Mouse (Mus musculus): ENCODE measurements at regions not wholly inside any gene's neighbourhood (a gene's known extent, or its start where the extent isn't known, plus 50 kb on each side); places are given as distances from the start of the nearest gene placed in this dataset.
A peak's percentile ranks its signal among the peaks of the same experiment; 100 is the strongest.

DNA sequence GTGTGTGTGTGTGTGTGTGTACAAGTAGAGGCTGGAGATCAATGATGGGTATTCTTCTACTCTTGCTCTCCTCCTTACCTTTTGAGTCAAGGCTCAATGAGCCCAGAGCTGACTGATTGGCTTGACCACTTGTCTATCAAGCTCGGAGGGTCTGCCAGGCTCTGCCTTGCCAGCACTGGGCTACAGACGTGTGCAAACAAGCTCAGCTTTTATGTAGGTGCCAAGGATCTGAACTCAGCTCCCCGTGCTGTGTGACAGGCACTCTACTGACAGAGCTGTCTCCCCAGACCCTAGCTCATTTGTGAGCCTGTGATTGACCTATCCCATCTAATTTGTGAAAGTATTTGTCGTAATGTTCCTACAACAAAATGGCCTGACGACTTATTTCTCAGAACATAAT lies 54.2 kb upstream of the Cdc42bpa start:
- no peak overlapping the region for H3K4me3 ChIP-seq (replicated peaks; ENCODE audit: low read depth, low read length)
- no peaks in the 10 kb centered on the region for H3K36me3 ChIP-seq (ENCODE audit: insufficient read depth, low read length)
- no peaks in the 10 kb centered on the region for H3K9me3 ChIP-seq (replicated peaks; ENCODE audit: low read length)
- no peaks in the 10 kb centered on the region for H3K4me1 ChIP-seq (replicated peaks; ENCODE audit: insufficient read depth, low read length)
- ATAC-seq (replicated peaks; ENCODE audit: low FRiP score, low read depth) (no peak), DNase-seq (ENCODE audit: low spot score) (no peak)
- no peak overlapping the region for H3K4me2 ChIP-seq (ENCODE audit: low read length)
- 92% methylated on average over 5 of the region's 5 CpGs for WGBS
- no peak overlapping the region for H3K27ac ChIP-seq
- H3K27me3 ChIP-seq (ENCODE audit: insufficient read depth, low read length): no peaks in the 10 kb centered on the region
- no peak for TF ChIP-seq CTCF (IDR thresholded peaks at IDR 0.05; ENCODE audit: low read depth)
- H3K9ac ChIP-seq (ENCODE audit: low read depth, low read length): no peak overlapping the region

DNA sequence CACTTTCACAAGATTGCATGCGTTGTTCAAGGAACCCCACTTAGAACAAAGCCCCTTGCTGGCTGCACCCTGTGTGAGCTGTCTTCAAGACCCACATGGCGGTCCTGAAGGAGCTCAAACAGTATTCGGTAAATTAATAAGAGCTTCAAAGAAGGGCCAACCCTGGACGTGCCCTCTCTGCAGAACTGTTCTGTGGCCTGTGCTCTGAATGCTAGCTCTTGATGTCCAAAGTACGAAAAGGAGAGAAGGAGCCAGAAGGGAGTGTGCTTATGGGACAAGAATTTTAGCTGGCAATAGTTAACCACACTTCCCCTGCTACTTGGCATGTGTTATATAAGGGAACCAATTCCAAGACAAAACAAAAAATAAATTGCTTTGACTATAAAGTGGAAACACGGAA lies 67.6 kb upstream of the Cdc42bpa start:
- no peak overlapping the region for H3K27ac ChIP-seq
- no peak for TF ChIP-seq CTCF (IDR thresholded peaks at IDR 0.05; ENCODE audit: low read depth)
- no peak overlapping the region for H3K4me2 ChIP-seq (ENCODE audit: low read length)
- DNase-seq (ENCODE audit: low spot score) (peak; percentile 25), ATAC-seq (replicated peaks; ENCODE audit: low FRiP score, low read depth) (no peak)
- no peaks in the 10 kb centered on the region for H3K4me1 ChIP-seq (replicated peaks; ENCODE audit: insufficient read depth, low read length)
- H3K9ac ChIP-seq (ENCODE audit: low read depth, low read length): no peak overlapping the region
- no peaks in the 10 kb centered on the region for H3K27me3 ChIP-seq (ENCODE audit: insufficient read depth, low read length)
- WGBS: 81% methylated on average over 6 of the region's 6 CpGs
- no peaks in the 10 kb centered on the region for H3K36me3 ChIP-seq (ENCODE audit: insufficient read depth, low read length)
- no peaks in the 10 kb centered on the region for H3K9me3 ChIP-seq (replicated peaks; ENCODE audit: low read length)
- no peak overlapping the region for H3K4me3 ChIP-seq (replicated peaks; ENCODE audit: low read depth, low read length)

DNA sequence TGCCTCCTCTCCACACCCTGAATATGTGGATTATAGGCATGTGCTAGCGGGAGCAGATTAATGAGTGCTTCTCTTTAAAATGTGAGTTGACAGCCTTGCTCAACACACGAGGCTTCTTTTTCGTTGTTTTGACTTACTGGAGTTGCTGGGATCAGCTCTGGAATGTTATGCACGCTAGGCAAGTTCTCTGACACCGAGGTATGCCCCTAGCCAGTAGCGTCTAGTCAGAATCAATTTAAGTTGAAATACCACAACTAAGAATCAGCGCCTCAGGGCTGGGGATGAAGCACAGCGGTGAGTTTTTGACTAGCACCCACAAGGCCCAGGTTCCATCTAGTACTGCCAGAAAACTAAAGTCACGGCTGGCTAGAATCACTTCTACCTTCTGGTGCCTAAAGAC lies 72.4 kb upstream of the Cdc42bpa start:
- 54% methylated on average over 9 of the region's 9 CpGs for WGBS
- no peak overlapping the region for H3K9ac ChIP-seq (ENCODE audit: low read depth, low read length)
- no peak overlapping the region for H3K27ac ChIP-seq
- H3K27me3 ChIP-seq (ENCODE audit: insufficient read depth, low read length): no peaks in the 10 kb centered on the region
- DNase-seq (ENCODE audit: low spot score) (peak; percentile 14), ATAC-seq (replicated peaks; ENCODE audit: low FRiP score, low read depth) (no peak)
- H3K9me3 ChIP-seq (replicated peaks; ENCODE audit: low read length): no peaks in the 10 kb centered on the region
- H3K4me1 ChIP-seq (replicated peaks; ENCODE audit: insufficient read depth, low read length): no peaks in the 10 kb centered on the region
- no peak overlapping the region for H3K4me3 ChIP-seq (replicated peaks; ENCODE audit: low read depth, low read length)
- H3K36me3 ChIP-seq (ENCODE audit: insufficient read depth, low read length): no peaks in the 10 kb centered on the region
- TF ChIP-seq CTCF (IDR thresholded peaks at IDR 0.05; ENCODE audit: low read depth): no peak
- no peak overlapping the region for H3K4me2 ChIP-seq (ENCODE audit: low read length)

DNA sequence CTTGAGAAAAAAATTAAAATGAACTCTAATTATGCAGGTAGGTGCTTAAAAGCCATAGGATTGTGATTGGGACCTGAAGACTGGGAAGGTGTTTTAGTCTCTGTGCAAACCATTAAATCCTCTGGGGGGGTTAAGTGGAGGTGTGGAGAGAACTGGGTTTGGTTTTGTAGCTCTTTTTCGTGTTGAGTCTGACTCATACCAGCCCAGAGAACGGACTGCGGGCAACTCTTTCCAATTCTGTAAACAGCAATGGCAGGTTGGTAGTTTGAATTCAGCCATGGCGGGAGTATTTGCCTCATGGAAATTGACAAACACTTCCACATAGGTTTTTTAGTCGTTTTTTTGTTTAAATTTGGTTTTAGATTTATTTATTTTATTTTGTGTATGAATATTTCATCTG lies 77.7 kb upstream of the Ahctf1 start:
- Histone ChIP-seq H3K36me3 (ENCODE audit: insufficient read depth, low read length) (no peaks in the 10 kb centered on the region), H3K4me1 (replicated peaks; ENCODE audit: insufficient read depth, low read length) (no peaks in the 10 kb centered on the region), H3K9ac (ENCODE audit: low read depth, low read length) (no peak overlapping the region), H3K4me3 (replicated peaks; ENCODE audit: low read depth, low read length) (no peak overlapping the region), H3K27ac (no peak overlapping the region), H3K27me3 (ENCODE audit: insufficient read depth, low read length) (no peaks in the 10 kb centered on the region), H3K4me2 (ENCODE audit: low read length) (no peak overlapping the region), H3K9me3 (replicated peaks; ENCODE audit: low read length) (no peaks in the 10 kb centered on the region)
- ATAC-seq (replicated peaks; ENCODE audit: low FRiP score, low read depth): no peak
- TF ChIP-seq CTCF (IDR thresholded peaks at IDR 0.05; ENCODE audit: low read depth): no peak
- WGBS: 86% methylated on average over 5 of the region's 5 CpGs
- no peak for DNase-seq (ENCODE audit: low spot score)

- H3K4me2 ChIP-seq (ENCODE audit: low read length): no peak overlapping the region
- H3K4me1 ChIP-seq (replicated peaks; ENCODE audit: insufficient read depth, low read length): 0 out of 2 replicates have a peak, but pooled peaks cover 4% of the 10 kb centered on the region
- no peaks in the 10 kb centered on the region for H3K27me3 ChIP-seq (ENCODE audit: insufficient read depth, low read length)
- H3K9me3 ChIP-seq (replicated peaks; ENCODE audit: low read length): no peaks in the 10 kb centered on the region
- no peak for TF ChIP-seq CTCF (IDR thresholded peaks at IDR 0.05; ENCODE audit: low read depth)
- H3K27ac ChIP-seq: no peak overlapping the region
- DNase-seq (ENCODE audit: low spot score): no peak
- no peak for ATAC-seq (replicated peaks; ENCODE audit: low FRiP score, low read depth)
- H3K4me3 ChIP-seq (replicated peaks; ENCODE audit: low read depth, low read length): no peak overlapping the region
- 81% methylated on average over 6 of the region's 6 CpGs for WGBS
- no peaks in the 10 kb centered on the region for H3K36me3 ChIP-seq (ENCODE audit: insufficient read depth, low read length)
- no peak overlapping the region for H3K9ac ChIP-seq (ENCODE audit: low read depth, low read length)
These were observed 74.4 kb upstream of the Ahctf1 start for GRCm38 (mm10) chr1:179877893-179878292.

GRCm38 (mm10) chr1:179873772-179874555 lies 70.5 kb upstream of the Ahctf1 start:
- 0 out of 2 replicates have a peak, but pooled peaks cover 4% of the 10 kb centered on the region for H3K4me1 ChIP-seq (replicated peaks; ENCODE audit: insufficient read depth, low read length)
- DNase-seq (ENCODE audit: low spot score): peak; percentile 63
- WGBS: 66% methylated on average over 12 of the region's 12 CpGs
- H3K4me2 ChIP-seq (ENCODE audit: low read length): no peak overlapping the region
- H3K27ac ChIP-seq: no peak overlapping the region
- ATAC-seq (replicated peaks; ENCODE audit: low FRiP score, low read depth): no peak
- H3K9ac ChIP-seq (ENCODE audit: low read depth, low read length): no peak overlapping the region
- H3K27me3 ChIP-seq (ENCODE audit: insufficient read depth, low read length): no peaks in the 10 kb centered on the region
- no peak overlapping the region for H3K4me3 ChIP-seq (replicated peaks; ENCODE audit: low read depth, low read length)
- no peaks in the 10 kb centered on the region for H3K9me3 ChIP-seq (replicated peaks; ENCODE audit: low read length)
- no peak for TF ChIP-seq CTCF (IDR thresholded peaks at IDR 0.05; ENCODE audit: low read depth)
- H3K36me3 ChIP-seq (ENCODE audit: insufficient read depth, low read length): no peaks in the 10 kb centered on the region

Measured in kidney, postnatal 0 days (tissue).